Mouse (Mus musculus): ENCODE results near the gene Slc12a9. TPM values are rescaled to one million over a fixed set of nuclear protein-coding genes. Genes with fewer than 3 reads are reported as not detected.

The Slc12a9 gene
- polyA plus RNA-seq, 1 experiment from 2014 or later: 5.3 TPM

DNA sequence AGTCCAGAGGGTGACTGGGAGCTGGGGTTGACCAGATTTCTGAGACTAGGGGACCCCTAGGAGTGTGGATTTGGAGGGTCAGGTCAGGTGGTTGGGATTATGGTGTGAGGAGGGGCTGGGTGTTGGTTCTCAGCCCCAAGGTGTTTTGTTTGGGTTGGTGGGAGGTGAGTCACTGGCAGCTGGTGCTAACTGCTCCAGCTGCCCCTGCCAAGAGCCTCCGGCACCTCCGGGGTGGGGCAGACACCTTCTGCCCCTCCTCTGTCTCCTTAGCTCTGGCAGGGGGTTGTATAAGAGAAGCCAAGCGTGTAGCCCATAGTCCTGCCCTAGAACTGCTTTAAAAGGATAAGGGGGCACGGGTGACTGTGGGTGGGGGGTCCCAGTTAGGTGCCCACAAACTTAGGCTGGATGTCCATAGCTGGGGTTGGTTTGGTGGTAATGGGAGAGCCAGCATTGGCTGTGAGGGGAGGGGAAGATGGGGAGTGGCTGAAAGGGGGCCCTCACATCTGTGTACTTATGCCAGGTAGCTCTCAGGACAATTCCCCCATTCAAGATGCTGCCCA, 41.2 kb upstream of the Slc12a9 start:
- Histone ChIP-seq H3K4me3 (ENCODE audit: control insufficient read depth in 1 of 2, insufficient read depth in 1 of 2, low read depth in 1 of 2, low read length in 2 of 2) (no peak overlapping the region), H3K4me1 (ENCODE audit: control insufficient read depth in 2 of 2, insufficient read depth in 2 of 2, low read length in 2 of 2) (peaks cover 9 to 16% of the 10 kb centered on the region in 2 experiments), H3K9me3 (ENCODE audit: control insufficient read depth, low read length) (no peaks in the 10 kb centered on the region), H3K27me3 (ENCODE audit: control insufficient read depth, insufficient read depth, low read length) (no peaks in the 10 kb centered on the region), H3K27ac (replicated peaks in 1 of 2; ENCODE audit: control insufficient read depth in 1 of 2, insufficient read depth in 1 of 2, low read depth in 2 of 2, low read length in 2 of 2) (no peak overlapping the region), H3K36me3 (ENCODE audit: control insufficient read depth, insufficient read depth, low read length) (peaks cover 59% of the 10 kb centered on the region), H3K9ac (ENCODE audit: low read length) (no peak overlapping the region), H3K4me2 (ENCODE audit: low read length) (no peak overlapping the region)
- no peak for ATAC-seq (ENCODE audit: insufficient number of reproducible peaks, insufficient read depth, low FRiP score, low read depth)
- 83% methylated on average over 4 of the region's 4 CpGs for WGBS

GRCm38 (mm10) chr5:137373371-137373950, 40.1 kb upstream of the Slc12a9 start:
- Histone ChIP-seq H3K36me3 (ENCODE audit: control insufficient read depth, insufficient read depth, low read length) (peaks cover 70% of the 10 kb centered on the region), H3K27ac (replicated peaks in 1 of 2; ENCODE audit: control insufficient read depth in 1 of 2, insufficient read depth in 1 of 2, low read depth in 2 of 2, low read length in 2 of 2) (no peak overlapping the region), H3K9ac (ENCODE audit: low read length) (no peak overlapping the region), H3K9me3 (ENCODE audit: control insufficient read depth, low read length) (no peaks in the 10 kb centered on the region), H3K27me3 (ENCODE audit: control insufficient read depth, insufficient read depth, low read length) (no peaks in the 10 kb centered on the region), H3K4me3 (ENCODE audit: control insufficient read depth in 1 of 2, insufficient read depth in 1 of 2, low read depth in 1 of 2, low read length in 2 of 2) (no peak overlapping the region), H3K4me2 (ENCODE audit: low read length) (no peak overlapping the region), H3K4me1 (ENCODE audit: control insufficient read depth in 2 of 2, insufficient read depth in 2 of 2, low read length in 2 of 2) (peaks cover 9 to 16% of the 10 kb centered on the region in 2 experiments)
- 74% methylated on average over 12 of the region's 12 CpGs for WGBS
- no peak for ATAC-seq (ENCODE audit: insufficient number of reproducible peaks, insufficient read depth, low FRiP score, low read depth)

DNA sequence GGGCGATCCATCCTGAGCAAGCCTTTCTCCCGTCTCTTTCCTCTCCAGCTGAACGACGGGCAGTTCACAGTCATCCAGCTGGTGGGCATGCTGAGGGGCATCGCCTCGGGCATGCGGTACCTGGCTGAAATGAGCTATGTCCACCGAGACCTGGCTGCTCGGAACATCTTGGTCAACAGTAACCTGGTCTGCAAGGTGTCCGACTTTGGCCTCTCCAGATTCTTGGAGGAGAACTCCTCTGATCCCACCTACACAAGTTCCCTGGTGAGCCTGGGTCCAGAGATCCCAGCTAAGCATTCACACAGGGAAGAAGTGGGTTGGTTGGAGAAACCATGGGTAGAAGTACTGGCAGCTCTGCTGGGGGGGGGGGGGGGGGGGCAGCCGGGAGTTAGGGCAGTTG, 36.3 kb upstream of the Slc12a9 start:
- 94% methylated on average over 9 of the region's 11 CpGs for WGBS
- H3K4me2 ChIP-seq (ENCODE audit: low read length): no peak overlapping the region
- no peak for ATAC-seq (ENCODE audit: insufficient number of reproducible peaks, insufficient read depth, low FRiP score, low read depth)
- H3K36me3 ChIP-seq (ENCODE audit: control insufficient read depth, insufficient read depth, low read length): peaks cover 100% of the 10 kb centered on the region
- H3K9ac ChIP-seq (ENCODE audit: low read length): no peak overlapping the region
- H3K27me3 ChIP-seq (ENCODE audit: control insufficient read depth, insufficient read depth, low read length): no peaks in the 10 kb centered on the region
- no peak overlapping the region for H3K27ac ChIP-seq (replicated peaks in 1 of 2; ENCODE audit: control insufficient read depth in 1 of 2, insufficient read depth in 1 of 2, low read depth in 2 of 2, low read length in 2 of 2)
- H3K9me3 ChIP-seq (ENCODE audit: control insufficient read depth, low read length): no peaks in the 10 kb centered on the region
- H3K4me3 ChIP-seq (ENCODE audit: control insufficient read depth in 1 of 2, insufficient read depth in 1 of 2, low read depth in 1 of 2, low read length in 2 of 2): no peak overlapping the region
- H3K4me1 ChIP-seq (ENCODE audit: control insufficient read depth in 2 of 2, insufficient read depth in 2 of 2, low read length in 2 of 2): no peaks in the 10 kb centered on the region

DNA sequence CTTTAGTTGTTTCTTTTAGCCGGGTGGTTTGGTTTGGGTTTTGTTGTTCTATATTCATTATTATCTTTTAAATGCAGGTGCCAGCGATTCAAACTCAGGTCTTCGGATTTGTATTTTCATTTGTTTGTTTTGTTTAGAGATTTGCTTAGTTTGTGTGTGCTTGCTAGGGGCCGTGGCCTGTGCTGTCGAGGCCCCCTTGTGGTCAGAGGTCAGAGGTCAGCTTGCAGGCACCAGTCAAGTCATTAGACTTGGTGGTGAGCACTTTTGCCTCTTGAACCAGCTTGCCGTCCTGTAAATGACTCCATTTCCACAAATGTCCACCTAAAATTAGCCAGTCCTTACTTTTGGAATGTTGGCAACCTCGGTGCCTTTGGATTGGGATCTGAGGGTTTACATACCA, 25.0 kb upstream of the Slc12a9 start:
- WGBS: 34% methylated on average over 7 of the region's 7 CpGs

DNA sequence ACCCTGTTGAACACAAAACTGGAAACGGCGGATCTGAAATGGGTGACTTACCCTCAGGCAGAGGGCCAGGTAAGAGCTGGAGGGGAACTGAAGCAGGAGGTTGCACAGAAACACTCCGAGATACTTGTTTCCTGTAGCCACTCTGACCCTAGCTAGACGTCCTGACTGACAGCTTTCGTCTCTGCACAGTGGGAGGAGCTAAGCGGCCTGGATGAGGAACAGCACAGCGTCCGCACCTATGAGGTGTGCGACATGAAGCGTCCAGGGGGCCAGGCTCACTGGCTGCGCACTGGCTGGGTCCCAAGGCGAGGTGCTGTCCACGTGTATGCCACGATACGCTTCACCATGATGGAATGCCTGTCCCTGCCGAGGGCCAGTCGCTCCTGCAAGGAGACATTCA, 20.7 kb upstream of the Slc12a9 start:
- Histone ChIP-seq H3K9me3 (ENCODE audit: control insufficient read depth, low read length) (no peaks in the 10 kb centered on the region), H3K36me3 (ENCODE audit: control insufficient read depth, insufficient read depth, low read length) (peaks cover 57% of the 10 kb centered on the region), H3K4me2 (ENCODE audit: low read length) (peak overlapping the region; percentile 78), H3K4me1 (ENCODE audit: control insufficient read depth in 2 of 2, insufficient read depth in 2 of 2, low read length in 2 of 2) (peaks cover 15 to 19% of the 10 kb centered on the region in 2 experiments), H3K4me3 (ENCODE audit: control insufficient read depth in 1 of 2, insufficient read depth in 1 of 2, low read depth in 1 of 2, low read length in 2 of 2) (no peak overlapping the region), H3K27ac (replicated peaks in 1 of 2; ENCODE audit: control insufficient read depth in 1 of 2, insufficient read depth in 1 of 2, low read depth in 2 of 2, low read length in 2 of 2) (no peak overlapping the region), H3K9ac (ENCODE audit: low read length) (no peak overlapping the region), H3K27me3 (ENCODE audit: control insufficient read depth, insufficient read depth, low read length) (no peaks in the 10 kb centered on the region)
- no peak for ATAC-seq (ENCODE audit: insufficient number of reproducible peaks, insufficient read depth, low FRiP score, low read depth)
- WGBS: 78% methylated on average over 17 of the region's 17 CpGs

More for the DNA sequence above, 25.0 kb upstream of the Slc12a9 start:
- H3K4me3 ChIP-seq (ENCODE audit: control insufficient read depth in 1 of 2, insufficient read depth in 1 of 2, low read depth in 1 of 2, low read length in 2 of 2): no peak overlapping the region
- no peaks in the 10 kb centered on the region for H3K9me3 ChIP-seq (ENCODE audit: control insufficient read depth, low read length)
- no peak overlapping the region for H3K9ac ChIP-seq (ENCODE audit: low read length)
- H3K27ac ChIP-seq (replicated peaks in 1 of 2; ENCODE audit: control insufficient read depth in 1 of 2, insufficient read depth in 1 of 2, low read depth in 2 of 2, low read length in 2 of 2): no peak overlapping the region
- no peak for ATAC-seq (ENCODE audit: insufficient number of reproducible peaks, insufficient read depth, low FRiP score, low read depth)
- peaks cover 0 to 3% of the 10 kb centered on the region in 2 experiments; a peak in 1 of 4 replicates for H3K4me1 ChIP-seq (ENCODE audit: control insufficient read depth in 2 of 2, insufficient read depth in 2 of 2, low read length in 2 of 2)
- no peak overlapping the region for H3K4me2 ChIP-seq (ENCODE audit: low read length)
- peaks cover 99% of the 10 kb centered on the region for H3K36me3 ChIP-seq (ENCODE audit: control insufficient read depth, insufficient read depth, low read length)
- H3K27me3 ChIP-seq (ENCODE audit: control insufficient read depth, insufficient read depth, low read length): no peaks in the 10 kb centered on the region

DNA sequence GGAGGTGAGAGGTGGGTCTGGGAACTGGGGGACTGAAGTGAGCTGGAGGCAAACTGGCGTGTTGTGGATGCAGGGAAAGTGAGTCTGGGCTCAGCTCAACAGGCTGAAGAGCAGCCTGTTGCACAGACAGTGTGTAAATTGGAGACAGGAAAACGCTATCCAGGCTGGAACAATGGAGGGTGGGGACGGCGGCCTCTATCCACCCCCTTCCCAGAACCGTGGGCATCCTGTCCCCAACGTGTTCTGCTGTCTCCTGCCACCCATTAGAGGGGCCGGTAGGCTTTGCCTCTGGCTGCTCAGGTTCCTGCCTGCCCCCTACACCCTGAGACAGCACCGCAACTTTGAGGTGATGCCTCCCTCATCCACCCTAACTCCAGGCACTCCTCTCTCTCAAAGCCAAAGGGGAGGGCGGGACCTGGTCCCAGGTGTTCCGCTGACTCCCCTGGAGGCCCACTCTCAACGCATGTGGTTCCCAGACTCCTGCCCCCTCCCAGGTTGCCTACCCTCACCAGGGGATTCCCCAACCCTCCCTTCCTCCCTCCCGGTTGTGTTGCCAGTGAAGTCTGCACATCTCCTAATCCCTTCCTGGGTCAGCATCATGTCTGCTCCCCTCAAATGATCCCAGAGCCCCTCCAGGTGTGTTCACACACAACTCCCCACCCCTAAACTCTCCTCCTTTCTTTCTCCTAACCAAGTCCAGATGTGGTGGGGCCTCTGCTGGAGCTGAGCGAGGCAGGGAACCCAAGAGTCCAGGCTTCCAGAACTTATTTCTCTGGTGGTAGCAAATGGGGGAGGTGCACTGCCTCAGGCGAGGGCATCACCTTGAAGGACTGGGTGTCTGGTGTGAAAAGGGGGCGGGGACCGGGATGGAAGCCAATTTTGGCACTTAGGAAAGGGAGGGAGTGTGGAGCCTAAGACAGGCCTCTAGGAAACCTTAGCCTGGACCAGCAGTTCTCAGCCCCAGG, 18.9 kb upstream of the Slc12a9 start:
- Histone ChIP-seq H3K27me3 (ENCODE audit: control insufficient read depth, insufficient read depth, low read length) (no peaks in the 10 kb centered on the region), H3K4me3 (ENCODE audit: control insufficient read depth in 1 of 2, insufficient read depth in 1 of 2, low read depth in 1 of 2, low read length in 2 of 2) (peak overlapping the region; percentile 59 to 91), H3K27ac (replicated peaks in 1 of 2; ENCODE audit: control insufficient read depth in 1 of 2, insufficient read depth in 1 of 2, low read depth in 2 of 2, low read length in 2 of 2) (peak overlapping the region; percentile 6 to 98; a peak in 3 of 4 replicates), H3K4me1 (ENCODE audit: control insufficient read depth in 2 of 2, insufficient read depth in 2 of 2, low read length in 2 of 2) (peaks cover 23 to 32% of the 10 kb centered on the region in 2 experiments), H3K9ac (ENCODE audit: low read length) (peak overlapping the region; percentile 97), H3K4me2 (ENCODE audit: low read length) (peak overlapping the region; percentile 78), H3K36me3 (ENCODE audit: control insufficient read depth, insufficient read depth, low read length) (peaks cover 39% of the 10 kb centered on the region), H3K9me3 (ENCODE audit: control insufficient read depth, low read length) (no peaks in the 10 kb centered on the region)
- no peak for ATAC-seq (ENCODE audit: insufficient number of reproducible peaks, insufficient read depth, low FRiP score, low read depth)
- WGBS: 10% methylated on average over 16 of the region's 16 CpGs

DNA sequence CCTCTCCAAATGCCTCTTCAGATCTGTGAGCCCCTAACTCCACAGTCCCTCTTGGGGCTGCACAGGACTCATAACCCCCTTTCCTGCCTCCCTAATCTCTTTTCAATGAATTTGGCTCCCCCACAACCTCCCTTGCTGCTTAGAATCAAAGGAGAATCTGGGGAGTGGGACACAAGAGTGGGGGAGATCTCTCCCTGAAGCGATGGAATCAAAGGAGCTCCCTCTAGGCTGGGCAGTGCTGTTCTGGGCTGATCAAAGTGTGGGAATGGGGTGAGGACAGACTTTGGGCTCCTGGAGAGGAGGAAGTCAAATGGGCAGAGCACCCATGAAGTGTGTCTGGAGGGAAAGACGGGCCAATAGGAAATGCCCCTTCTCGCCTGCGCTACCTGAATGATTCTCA, 18.0 kb upstream of the Slc12a9 start:
- H3K4me2 ChIP-seq (ENCODE audit: low read length): peak overlapping the region; percentile 78
- no peaks in the 10 kb centered on the region for H3K27me3 ChIP-seq (ENCODE audit: control insufficient read depth, insufficient read depth, low read length)
- H3K9me3 ChIP-seq (ENCODE audit: control insufficient read depth, low read length): no peaks in the 10 kb centered on the region
- H3K4me1 ChIP-seq (ENCODE audit: control insufficient read depth in 2 of 2, insufficient read depth in 2 of 2, low read length in 2 of 2): peaks cover 25 to 39% of the 10 kb centered on the region in 2 experiments
- peak overlapping the region; percentile 97 for H3K9ac ChIP-seq (ENCODE audit: low read length)
- H3K36me3 ChIP-seq (ENCODE audit: control insufficient read depth, insufficient read depth, low read length): peaks cover 30% of the 10 kb centered on the region
- peak overlapping the region; percentile 59 to 91 for H3K4me3 ChIP-seq (ENCODE audit: control insufficient read depth in 1 of 2, insufficient read depth in 1 of 2, low read depth in 1 of 2, low read length in 2 of 2)
- ATAC-seq (ENCODE audit: insufficient number of reproducible peaks, insufficient read depth, low FRiP score, low read depth): no peak
- WGBS: 32% methylated on average over 4 of the region's 4 CpGs
- H3K27ac ChIP-seq (replicated peaks in 1 of 2; ENCODE audit: control insufficient read depth in 1 of 2, insufficient read depth in 1 of 2, low read depth in 2 of 2, low read length in 2 of 2): peak overlapping the region; percentile 29 to 98
